Mouse (Mus musculus): ENCODE results near the gene Snx3.

Snx3 gene

DNA sequence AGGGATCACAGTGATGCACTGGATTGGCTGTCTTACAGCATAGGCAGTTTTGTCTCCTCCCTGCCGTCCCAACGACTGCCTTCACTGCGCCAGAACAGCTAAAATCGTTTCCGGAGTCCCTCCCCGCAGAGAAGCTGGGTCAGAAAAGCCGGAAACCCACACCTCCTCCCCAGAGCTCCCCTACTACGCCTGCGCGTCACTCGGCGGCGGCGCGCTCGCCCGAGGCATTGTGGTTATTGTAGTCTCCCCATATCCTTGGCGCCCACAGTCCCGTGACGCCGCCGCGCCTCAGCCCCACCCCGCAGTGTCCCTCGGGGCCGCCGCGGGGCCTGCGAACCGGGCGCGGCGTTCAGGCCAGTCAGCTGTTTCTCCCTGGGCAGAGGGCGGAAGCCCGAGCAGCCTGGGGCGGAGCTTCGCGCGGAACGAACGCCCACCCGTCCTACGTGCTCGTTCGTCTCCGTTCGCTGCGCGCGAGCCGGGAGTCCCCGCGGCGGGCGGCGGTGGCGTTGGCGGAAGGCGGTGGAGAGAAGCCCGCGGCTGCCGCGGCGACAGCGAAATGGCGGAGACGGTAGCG, at the start of gene Snx3:
Gene Snx3, plus strand, starts transcription at position 256 of the 574 bp plus-strand sequence.
- ATAC-seq (ENCODE audit: low TSS enrichment) = peak; percentile 96

DNA sequence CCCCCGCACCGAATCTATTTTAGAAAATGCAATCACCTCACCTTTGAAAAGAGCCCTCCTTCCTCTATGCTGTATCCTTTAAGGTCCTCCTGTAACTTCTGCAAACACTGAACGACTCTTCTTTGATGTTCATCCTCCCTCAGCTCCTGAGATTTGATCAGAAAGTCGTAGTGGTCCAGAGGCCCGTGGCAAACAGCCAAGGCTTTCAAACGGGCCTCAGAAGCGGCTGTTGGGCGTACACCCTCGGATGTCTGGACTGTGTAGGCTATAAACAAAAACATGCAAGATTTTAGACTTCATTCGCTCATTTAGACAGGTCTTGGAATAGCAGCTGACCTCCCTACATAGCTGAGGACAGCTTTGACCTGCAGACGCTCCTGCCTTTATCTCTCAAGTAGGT, 47.6 kb upstream of the Snx3 start:
- no peak for ATAC-seq (ENCODE audit: low TSS enrichment)

DNA sequence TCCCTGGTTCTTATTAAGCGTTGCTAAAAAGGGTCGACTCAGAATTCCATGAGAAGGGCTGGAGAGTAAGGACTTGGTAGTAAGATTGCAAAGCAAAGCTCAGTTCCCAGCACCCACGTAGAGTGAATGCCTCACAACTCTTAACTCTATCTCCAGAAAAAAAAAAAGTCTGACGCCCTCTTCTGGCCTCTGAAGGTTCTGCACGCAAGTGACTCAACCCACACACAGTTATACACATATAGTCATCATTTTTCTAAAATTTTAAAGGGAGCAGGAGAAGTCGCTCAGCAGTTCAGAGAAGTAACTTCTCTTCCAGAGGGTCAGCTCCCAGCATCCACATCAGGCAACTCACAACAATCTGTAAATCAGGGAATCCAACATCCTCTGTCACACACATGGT, 47.1 kb upstream of the Snx3 start:
- ATAC-seq (ENCODE audit: low TSS enrichment) = no peak

DNA sequence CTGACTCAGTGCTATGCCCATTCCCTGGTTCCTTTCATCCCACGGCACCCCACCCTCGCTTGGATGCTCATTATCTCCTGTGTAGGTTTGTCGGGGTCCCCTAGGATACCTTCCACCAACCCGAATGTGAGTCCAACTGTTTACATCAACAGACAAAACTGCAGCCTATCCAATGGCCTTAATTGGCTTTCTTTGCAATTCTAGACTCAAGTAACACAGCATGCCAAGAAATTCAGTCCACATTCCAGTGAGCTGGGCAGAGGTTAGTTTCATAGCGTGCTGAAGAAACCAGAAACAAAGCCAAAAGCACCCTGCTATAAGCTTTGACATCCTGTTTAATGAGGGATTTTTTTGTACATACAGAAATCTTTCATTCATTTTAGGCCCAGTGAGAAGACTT, 45.8 kb upstream of the Snx3 start:
- ATAC-seq (ENCODE audit: low TSS enrichment) = no peak

DNA sequence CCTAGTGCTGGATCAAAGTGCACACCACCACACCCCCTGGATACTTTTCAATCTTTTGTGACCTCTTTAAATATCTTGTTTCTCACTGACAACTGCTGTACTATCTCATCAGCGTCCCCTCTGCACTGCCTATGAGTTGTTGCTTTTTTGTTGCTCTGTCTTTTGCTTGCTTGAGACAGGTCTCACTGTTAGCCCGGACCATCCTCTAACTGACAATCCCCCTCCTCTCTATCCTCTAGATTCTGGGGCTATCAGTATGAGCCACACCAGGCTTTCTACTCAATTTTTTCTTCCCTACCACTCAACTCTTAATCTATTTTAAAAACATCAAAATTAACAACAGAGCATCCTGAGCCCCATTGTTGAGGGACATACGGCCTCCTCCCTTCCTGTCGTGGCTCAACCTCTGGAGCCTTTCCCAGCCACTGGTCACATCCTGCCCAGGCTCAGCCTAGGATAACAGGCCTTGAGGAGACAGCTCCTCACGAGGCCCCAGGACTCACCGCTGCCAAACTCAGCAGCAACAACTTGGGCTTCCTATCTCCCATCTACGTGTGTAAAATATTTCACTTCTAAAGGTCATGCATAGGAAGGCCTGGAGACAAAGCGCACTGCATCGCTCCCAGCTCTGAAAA, 44.2 kb upstream of the Snx3 start:
- no peak for ATAC-seq (ENCODE audit: low TSS enrichment)

DNA sequence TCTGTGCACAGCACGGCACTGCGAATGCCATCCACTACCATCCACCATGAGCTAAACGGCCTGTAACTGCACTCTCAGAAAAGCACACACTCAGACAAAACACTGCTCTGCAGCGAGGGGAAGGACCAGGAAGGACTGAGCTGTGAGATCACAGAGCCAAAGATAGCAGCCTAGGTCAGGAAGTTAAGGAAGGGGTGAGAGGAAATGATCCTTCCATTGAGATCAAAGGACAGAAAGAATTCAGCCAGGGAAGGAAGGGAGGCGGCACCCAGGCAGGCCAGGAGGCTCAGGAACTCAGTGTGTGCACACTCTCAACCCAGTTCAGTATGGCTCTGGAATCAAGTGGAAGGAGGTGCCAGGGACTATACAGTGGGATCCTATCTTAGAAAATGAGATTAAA, 37.6 kb upstream of the Snx3 start:
- no peak for ATAC-seq (ENCODE audit: low TSS enrichment)

DNA sequence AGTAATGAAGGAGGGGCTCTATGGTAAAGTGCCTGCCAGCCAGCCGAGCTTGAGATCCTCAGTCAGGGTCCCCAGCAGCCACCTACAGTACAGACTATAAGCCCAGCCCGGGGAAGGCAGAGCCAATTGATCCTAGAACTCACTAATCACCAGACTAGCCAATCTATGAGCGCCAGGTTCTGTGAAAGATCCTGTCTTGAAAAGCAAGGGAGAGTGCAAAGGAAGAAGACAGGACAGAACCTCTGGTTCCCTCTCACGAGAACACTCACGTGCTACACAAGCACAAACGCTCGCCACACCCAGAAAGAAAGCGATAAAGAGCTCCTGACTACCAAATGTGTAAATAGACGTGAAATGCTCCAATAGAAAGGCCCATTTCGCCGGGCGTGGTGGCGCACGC, 37.0 kb upstream of the Snx3 start:
- ATAC-seq (ENCODE audit: low TSS enrichment) = no peak

DNA sequence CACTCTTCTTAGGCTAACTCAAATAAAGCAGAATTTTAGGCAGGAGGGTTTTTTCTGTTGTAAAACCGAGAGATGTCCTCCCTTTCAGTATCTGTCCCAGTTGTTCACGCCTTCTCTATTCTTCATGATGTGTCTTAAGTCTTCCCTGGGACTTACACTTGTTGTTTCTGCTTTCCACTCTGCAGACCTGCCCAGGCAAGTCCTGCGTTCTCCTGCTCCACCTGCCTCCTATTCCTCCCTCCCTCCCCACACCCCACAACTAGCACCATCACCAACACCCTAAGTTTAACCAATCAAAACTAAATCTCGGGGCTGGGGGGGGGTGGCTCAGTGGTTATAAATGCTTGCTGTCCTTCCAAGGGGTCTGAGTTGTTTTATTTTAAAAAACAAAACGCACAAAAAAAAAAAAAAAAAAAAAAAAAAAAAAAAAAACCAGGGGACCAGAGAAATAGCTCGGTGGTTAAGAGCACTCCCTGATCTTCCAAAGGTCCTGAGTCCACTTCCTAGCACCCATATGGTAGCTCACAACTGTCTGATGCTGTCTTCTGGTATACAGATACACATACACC, 26.8 kb upstream of the Snx3 start:
- ATAC-seq (ENCODE audit: low TSS enrichment) = no peak

DNA sequence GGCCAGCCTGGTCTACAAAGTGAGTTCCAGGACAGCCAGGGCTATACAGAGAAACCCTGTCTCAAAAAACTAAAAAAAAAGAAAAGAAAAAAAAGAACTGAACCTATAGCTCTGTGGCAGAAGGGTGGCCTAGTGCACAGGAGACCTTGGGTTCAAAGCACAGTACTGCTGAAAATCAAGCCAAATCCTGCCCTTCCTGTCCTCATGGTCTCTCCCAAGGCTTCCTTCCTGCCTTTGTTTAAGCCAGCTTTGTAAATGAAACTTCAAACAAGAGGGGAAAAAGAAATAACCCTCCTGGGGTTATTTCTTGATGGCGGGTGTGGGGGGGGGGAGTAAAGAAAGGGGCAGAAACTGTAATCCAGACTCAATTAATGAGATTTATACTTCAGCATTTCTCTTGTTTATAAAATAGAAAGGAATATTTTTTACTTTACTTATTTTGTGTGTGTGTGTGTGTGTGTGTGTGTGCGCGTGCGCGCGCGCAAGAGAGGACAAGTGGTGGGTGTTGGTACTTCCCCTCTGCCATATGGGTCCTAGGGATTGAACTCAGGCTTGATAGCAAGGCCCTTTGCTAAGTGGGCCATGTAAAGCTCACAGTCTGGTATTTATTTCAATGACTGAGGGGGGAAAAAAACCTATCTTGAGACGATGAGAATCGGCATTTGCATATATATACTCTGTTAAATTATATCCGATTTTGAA, 24.9 kb upstream of the Snx3 start:
- ATAC-seq (ENCODE audit: low TSS enrichment) = no peak

DNA sequence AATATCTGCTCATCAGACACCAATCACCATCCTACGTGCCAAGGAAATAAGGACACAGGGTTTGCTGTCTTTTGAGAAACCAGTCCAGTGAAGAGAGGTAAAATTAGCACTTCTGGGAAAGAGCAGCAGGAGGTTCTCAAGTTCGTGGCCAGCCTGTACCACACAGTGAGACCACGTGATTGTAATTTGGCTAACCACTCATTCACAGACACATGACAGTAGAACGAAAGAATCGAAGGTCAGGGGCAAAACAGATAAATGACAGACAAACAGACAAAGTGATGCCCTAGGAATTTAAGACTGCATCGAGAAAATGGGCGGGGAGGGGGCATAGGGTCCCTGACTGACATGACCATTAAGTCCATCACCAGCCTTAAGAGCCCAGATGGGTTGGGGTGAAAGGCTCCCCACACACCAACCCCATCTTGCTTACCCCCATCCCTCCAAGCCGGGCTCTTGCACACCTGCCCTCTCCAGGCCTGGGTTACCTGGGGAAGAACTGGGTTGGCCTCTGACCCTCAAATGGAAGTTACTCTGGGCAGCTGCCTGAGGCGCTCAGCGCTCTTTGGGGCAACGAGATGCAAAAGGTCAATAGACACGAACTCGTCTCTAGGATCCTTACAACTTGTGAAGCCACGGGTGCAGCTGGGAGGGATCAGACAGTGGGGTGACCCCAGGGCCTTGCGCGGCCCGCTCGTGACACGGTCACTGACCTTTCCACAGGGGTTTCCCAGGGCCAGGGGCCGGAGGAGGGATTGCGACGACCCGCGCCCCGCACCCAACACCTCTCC, 24.1 kb upstream of the Snx3 start:
- ATAC-seq (ENCODE audit: low TSS enrichment) = peak; percentile 8; the same call in 1 of the 2 replicates

DNA sequence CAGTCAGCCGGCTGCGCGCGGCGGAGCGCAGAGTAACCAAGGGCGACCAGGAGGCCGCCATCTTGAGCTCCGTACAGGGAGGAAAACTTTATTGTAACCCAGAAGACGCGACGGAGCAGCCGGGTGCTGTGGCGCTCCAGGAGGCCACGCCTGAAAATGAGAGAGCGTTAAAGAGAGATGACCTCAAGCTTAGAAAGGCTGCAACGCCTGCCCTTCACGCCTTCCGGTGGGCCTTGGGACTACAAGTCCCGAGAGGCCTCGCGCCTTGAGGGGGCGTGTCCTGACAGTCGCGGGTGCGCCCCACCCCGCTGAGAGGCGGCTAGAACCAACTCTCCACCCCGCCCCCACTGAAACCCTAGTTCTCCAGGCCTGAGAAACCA, 23.5 kb upstream of the Snx3 start, which contains the start of gene Afg1l:
Gene Afg1l, minus strand, starts transcription at position 225 of the 380 bp plus-strand sequence.
- peak; percentile 95 for ATAC-seq (ENCODE audit: low TSS enrichment)

DNA sequence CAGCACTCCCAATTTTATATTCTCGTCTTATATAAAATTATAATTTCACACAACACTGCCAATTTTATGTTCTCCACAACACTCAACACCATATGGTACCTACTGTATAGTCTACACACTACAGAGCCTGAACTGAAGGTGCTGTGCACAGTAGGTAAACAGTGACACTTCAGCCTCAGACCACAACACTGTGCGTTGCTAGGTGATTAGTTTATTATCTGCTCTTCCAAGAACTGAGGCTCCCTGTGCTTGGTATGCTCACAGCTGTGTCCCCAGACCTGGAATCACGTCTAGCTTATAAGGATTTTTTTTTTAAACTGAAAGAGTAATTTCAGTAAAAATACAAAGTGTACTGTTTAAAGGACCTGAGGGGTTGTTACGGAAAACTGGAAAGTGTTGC, 21.1 kb upstream of the Snx3 start:
- peak; percentile 20; the same call in 1 of the 2 replicates for ATAC-seq (ENCODE audit: low TSS enrichment)

DNA sequence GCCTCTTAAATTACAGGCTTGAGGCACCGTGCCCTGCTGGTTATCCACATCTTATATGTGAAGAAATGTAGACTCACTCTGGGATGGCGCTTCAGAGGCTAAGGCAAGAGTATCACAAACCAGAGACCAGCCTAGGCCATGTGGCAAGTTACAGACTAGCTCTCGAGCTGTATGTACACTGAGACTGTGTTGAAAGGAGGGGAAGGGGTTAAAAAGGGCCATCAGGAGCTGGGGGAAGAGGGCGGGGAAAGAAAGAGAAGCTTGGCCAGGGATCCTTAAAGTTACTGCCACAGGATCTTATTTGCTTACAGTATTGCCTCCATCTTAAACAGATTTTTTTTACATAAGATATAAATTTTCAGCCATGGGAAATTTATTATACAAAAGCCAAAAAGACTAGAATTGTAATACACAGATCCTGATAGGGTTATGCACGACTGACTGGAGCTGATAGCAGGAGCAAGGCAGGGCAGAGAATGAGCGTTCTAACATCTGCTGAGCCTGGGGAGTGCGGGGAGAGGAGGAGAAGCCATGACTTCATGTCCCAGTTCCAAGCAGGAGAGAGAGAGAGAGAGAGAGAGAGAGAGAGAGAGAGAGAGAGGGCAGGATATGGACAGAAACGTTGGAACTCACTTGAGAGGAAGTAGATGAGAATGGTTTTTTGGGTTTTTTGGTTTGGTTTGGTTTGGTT, 13.1 kb upstream of the Snx3 start:
- ATAC-seq (ENCODE audit: low TSS enrichment) = no peak

DNA sequence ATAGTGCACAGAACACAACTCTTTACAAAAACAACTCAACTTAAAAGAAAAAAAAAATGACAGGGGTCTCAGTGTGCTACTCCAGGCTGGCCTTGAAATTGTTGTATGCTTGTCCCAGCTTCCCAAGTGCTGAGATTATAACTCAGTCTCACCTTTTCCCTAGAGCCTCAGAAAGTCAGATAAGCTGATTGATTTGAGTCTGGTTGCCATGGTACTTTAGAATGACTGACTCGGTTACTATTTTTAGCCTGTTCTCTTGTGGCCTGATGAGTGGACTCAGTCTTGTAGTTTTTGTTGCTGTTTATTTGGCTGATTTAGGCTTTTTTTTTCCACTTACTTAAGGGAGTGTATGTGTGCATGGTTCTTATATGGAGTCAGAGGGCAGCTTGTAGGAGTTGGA, 10.7 kb upstream of the Snx3 start:
- ATAC-seq (ENCODE audit: low TSS enrichment) = no peak

DNA sequence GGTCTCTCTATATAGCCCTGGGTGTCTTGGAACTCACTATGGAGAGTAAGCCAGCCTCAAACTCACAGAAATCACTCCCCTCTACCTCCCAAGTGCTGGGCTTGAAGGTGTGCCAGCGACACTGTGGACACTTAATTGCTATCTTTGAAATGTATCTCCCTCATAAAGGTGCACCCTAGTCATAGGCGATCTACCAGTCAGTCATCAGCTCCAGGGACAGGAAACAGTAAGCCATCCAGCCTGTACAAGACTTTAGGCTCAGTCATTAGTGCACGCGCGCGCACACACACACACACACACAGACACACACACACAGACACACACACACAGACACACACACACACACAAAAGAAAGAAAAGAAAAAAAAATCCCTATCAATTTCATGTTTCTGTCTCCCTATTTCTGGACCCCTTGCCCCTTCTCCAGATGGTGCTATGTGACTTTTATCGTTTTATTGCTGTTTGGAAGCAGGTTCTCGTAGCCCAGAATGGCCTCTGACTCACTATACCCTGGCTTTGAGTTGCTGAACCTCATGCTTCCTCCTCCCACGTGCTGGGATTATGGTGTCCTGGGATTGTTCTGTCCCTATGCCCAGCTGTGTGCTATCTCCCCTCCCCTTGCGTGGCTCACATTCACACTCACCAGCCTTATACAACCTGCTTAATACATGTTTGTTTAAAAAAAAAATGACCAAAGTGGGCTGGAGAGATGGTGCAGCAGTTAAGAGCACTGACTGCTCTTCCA, 9.6 kb upstream of the Snx3 start:
- ATAC-seq (ENCODE audit: low TSS enrichment) = no peak

DNA sequence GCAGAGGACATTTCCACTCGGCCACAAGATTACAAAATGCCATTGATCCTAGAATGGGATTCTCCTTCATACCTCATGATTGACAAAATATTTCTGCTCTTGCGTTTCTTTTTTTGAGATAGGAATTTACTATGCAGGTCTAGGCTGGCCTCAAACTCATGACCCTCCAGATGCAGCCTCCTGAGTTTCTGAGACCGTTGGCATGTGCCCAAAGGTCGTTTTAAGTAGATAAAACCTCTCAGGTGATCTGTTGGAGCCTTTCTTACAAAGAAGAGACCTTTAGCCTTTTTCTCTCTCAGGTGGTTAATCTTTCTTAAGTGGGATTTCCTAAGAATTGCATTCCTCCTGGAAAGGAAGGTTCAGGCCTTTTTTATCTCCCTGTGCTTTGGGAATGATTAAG, 8.8 kb upstream of the Snx3 start:
- ATAC-seq (ENCODE audit: low TSS enrichment) = no peak

DNA sequence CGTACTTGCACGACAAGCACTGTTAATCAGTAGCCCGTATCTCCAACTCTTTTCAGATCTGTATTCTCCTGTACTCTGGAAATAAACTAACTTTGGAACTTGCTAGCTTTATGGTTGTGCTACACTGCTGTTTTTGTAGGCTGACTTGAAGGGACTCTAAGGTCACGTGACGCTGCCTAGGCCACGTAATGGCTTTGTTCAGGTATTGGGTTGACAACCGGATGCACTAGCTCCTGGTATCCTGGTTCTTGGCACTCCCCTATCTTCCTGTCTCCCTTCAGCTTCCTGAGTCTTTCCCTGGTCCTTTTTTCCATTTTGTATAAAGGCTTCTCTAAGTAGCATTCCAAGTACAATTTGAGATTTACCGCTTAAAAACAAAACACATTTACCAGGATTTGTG, 1.2 kb upstream of the Snx3 start:
- no peak for ATAC-seq (ENCODE audit: low TSS enrichment)

DNA sequence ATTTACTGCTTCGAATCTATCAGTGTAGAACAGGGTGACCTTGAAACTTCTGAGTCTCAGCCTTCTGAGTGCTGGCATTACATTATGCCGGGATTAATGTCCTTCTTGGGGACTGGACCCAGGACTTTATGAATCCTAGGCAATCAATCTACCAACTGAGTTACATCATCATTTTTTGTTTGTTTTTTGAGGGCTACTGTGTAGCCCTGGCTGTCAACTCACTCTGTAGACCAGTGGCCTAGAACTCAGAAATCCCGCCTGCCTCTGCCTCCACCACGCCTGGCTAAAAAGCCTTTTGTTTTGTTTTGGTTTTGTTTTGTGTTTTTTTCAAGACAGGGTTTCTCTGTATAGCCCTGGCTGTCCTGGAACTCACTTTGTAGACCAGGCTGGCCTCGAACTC, 669 bp upstream of the Snx3 start:
- no peak for ATAC-seq (ENCODE audit: low TSS enrichment)

DNA sequence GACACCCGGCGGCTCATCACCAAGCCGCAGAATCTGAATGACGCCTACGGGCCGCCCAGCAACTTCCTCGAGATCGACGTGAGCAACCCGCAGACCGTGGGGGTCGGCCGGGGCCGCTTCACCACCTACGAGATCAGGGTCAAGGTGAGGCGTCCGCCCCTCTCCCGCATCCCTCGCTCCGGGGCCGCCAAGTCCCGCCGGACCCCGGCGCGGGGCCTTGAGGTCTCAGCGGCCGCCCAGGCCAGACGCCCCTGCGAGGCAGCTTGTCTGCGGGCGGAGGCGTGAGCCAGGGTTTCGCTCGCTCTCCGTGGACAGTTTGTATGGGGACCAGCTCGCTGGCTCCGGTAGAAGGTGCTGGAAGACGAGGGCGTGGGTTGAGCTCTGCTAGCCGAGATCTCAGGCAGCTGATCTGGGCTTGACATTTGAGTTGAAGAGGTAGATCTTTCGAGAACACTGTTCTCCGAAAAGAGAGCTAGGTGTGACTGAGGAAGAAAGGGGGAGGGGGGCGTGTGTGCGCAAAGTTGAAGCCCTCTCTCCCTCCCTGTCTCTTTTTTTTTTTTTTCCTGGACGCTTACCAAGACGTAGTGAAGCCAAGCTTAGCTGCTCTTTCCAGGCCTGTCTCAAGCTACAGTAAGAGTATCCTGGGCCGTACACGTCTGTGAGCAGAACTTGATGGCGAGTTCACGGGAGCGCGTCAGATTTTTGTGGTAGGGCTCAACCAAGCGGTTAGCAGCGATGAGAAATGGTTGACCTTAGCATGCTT, 700 bp downstream of the Snx3 start:
- ATAC-seq (ENCODE audit: low TSS enrichment) = peak; percentile 67

DNA sequence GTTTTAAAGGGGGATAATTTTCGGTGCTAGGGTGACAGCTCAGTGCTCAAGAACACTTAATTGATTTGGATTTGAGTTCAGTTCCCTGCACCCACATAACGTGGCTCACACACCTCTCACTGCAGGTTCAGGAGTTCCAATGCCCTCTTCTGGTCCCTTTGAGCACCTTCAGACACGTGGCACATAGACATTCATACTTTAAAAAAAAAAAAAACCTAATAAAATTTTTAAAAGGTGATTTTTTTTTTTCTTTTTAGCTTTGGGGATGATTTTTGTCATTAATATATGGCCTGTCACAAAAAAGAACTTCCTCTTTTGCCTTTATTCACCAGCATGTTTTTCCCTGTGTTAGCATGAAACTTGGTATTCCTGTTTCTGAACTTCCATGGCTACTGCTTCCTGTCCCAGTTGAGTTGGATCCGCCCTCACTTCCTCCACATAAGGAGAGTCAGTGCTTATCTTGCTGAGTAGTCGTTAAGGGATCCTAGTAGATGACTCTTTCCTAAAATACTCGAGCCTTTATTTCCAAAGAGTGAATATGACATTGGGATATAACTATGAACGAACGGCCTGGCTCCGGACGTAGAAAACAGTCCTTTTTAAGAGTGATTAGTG, 2.4 kb downstream of the Snx3 start:
- no peak for ATAC-seq (ENCODE audit: low TSS enrichment)
